Mouse (Mus musculus): ENCODE results near the gene Gnaq. TPM values are rescaled to one million over a fixed set of nuclear protein-coding genes. Genes with fewer than 3 reads are reported as not detected.

The Gnaq gene
- polyA plus RNA-seq, 1 experiment, result not detected

GRCm38 (mm10) chr19:16235594-16235993 is 103.0 kb downstream of the Gnaq start:
- H3K27me3 ChIP-seq (ENCODE audit: control insufficient read depth), result no peaks in the 10 kb centered on the region
- H3K9me3 ChIP-seq (ENCODE audit: control insufficient read depth, low read length), result no peaks in the 10 kb centered on the region
- TF ChIP-seq TAL1 (IDR thresholded peaks at IDR 0.05; ENCODE audit: low read length) (no peak), GATA1 (IDR thresholded peaks at IDR 0.05; ENCODE audit: low read length) (no peak)
- no peak overlapping the region for H3K4me3 ChIP-seq (replicated peaks)
- no peaks in the 10 kb centered on the region for H3K36me3 ChIP-seq (ENCODE audit: control insufficient read depth)
- no peaks in the 10 kb centered on the region for H3K4me1 ChIP-seq (ENCODE audit: control insufficient read depth)

- H3K4me1 ChIP-seq (ENCODE audit: control insufficient read depth), result peaks cover 1% of the 10 kb centered on the region; the same call in 1 of the 2 replicates
- TF ChIP-seq TAL1 (IDR thresholded peaks at IDR 0.05; ENCODE audit: low read length), result no peak
- TF ChIP-seq GATA1 (IDR thresholded peaks at IDR 0.05; ENCODE audit: low read length), result no peak
- no peaks in the 10 kb centered on the region for H3K27me3 ChIP-seq (ENCODE audit: control insufficient read depth)
- H3K4me3 ChIP-seq (replicated peaks), result no peak overlapping the region
- H3K9me3 ChIP-seq (ENCODE audit: control insufficient read depth, low read length), result no peaks in the 10 kb centered on the region
- H3K36me3 ChIP-seq (ENCODE audit: control insufficient read depth), result no peaks in the 10 kb centered on the region
Observed at GRCm38 (mm10) chr19:16237034-16237433, 104.4 kb downstream of the Gnaq start.

- Histone ChIP-seq H3K4me1 (ENCODE audit: control insufficient read depth) (peaks cover 1% of the 10 kb centered on the region; the same call in 1 of the 2 replicates), H3K4me3 (replicated peaks) (no peak overlapping the region), H3K27me3 (ENCODE audit: control insufficient read depth) (no peaks in the 10 kb centered on the region), H3K9me3 (ENCODE audit: control insufficient read depth, low read length) (no peaks in the 10 kb centered on the region), H3K36me3 (ENCODE audit: control insufficient read depth) (no peaks in the 10 kb centered on the region)
- TF ChIP-seq GATA1 (IDR thresholded peaks at IDR 0.05; ENCODE audit: low read length), result no peak
- no peak for TF ChIP-seq TAL1 (IDR thresholded peaks at IDR 0.05; ENCODE audit: low read length)
Observed at GRCm38 (mm10) chr19:16238072-16238471, 105.4 kb downstream of the Gnaq start.

GRCm38 (mm10) chr19:16238512-16238911 is 105.9 kb downstream of the Gnaq start:
- TF ChIP-seq GATA1 (IDR thresholded peaks at IDR 0.05; ENCODE audit: low read length), result no peak
- Histone ChIP-seq H3K9me3 (ENCODE audit: control insufficient read depth, low read length) (no peaks in the 10 kb centered on the region), H3K4me1 (ENCODE audit: control insufficient read depth) (peaks cover 1% of the 10 kb centered on the region; the same call in 1 of the 2 replicates), H3K4me3 (replicated peaks) (no peak overlapping the region), H3K36me3 (ENCODE audit: control insufficient read depth) (no peaks in the 10 kb centered on the region), H3K27me3 (ENCODE audit: control insufficient read depth) (no peaks in the 10 kb centered on the region)

DNA sequence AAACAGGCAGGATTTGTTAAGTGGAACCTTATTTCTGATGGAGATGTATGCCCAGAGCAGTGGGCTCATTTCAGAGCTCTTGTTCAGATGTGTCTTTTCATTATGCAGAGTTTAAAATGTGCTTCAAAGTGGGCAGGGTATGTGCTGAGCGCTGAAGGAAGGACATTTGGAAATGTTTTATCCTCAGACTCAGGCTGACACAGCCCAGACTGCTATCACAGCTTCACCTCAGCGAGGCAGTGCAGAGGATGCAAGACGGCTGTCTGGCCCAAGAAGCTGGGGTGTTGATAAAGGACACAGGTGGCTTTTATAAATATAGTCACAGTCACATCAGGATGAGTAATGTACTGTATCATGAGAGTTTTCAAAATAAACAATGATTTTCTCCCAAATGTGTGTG is 110.1 kb downstream of the Gnaq start:
- peaks cover 1% of the 10 kb centered on the region; the same call in 1 of the 2 replicates for H3K4me1 ChIP-seq (ENCODE audit: control insufficient read depth)
- H3K27me3 ChIP-seq (ENCODE audit: control insufficient read depth), result no peaks in the 10 kb centered on the region
- TF ChIP-seq GATA1 (IDR thresholded peaks at IDR 0.05; ENCODE audit: low read length), result no peak
- no peak for TF ChIP-seq TAL1 (IDR thresholded peaks at IDR 0.05; ENCODE audit: low read length)
- H3K4me3 ChIP-seq (replicated peaks), result no peak overlapping the region
- no peaks in the 10 kb centered on the region for H3K36me3 ChIP-seq (ENCODE audit: control insufficient read depth)
- no peaks in the 10 kb centered on the region for H3K9me3 ChIP-seq (ENCODE audit: control insufficient read depth, low read length)

DNA sequence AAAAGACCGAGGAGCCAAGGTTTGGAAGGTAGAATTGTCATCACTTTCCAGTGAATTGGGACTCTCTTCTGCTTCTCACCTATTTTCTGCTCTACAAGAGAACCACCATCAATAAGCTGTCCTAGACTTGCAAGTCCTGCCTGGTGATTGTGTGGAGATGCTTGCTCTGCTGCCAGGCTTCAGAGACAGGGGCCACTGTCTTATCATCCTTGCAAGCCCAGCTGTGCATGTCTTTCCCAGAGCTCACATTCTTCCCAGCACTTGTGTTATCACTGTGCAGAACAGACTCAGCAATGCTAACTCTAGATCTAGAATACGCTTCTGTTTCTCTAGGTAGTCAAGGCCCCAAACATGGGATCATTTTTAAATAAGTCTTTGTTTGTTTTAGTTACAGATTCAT is 116.4 kb downstream of the Gnaq start:
- H3K4me1 ChIP-seq (ENCODE audit: control insufficient read depth), result no peaks in the 10 kb centered on the region
- no peaks in the 10 kb centered on the region for H3K36me3 ChIP-seq (ENCODE audit: control insufficient read depth)
- no peaks in the 10 kb centered on the region for H3K27me3 ChIP-seq (ENCODE audit: control insufficient read depth)
- H3K4me3 ChIP-seq (replicated peaks), result no peak overlapping the region
- H3K9me3 ChIP-seq (ENCODE audit: control insufficient read depth, low read length), result no peaks in the 10 kb centered on the region
- no peak for TF ChIP-seq GATA1 (IDR thresholded peaks at IDR 0.05; ENCODE audit: low read length)
- TF ChIP-seq TAL1 (IDR thresholded peaks at IDR 0.05; ENCODE audit: low read length), result no peak

DNA sequence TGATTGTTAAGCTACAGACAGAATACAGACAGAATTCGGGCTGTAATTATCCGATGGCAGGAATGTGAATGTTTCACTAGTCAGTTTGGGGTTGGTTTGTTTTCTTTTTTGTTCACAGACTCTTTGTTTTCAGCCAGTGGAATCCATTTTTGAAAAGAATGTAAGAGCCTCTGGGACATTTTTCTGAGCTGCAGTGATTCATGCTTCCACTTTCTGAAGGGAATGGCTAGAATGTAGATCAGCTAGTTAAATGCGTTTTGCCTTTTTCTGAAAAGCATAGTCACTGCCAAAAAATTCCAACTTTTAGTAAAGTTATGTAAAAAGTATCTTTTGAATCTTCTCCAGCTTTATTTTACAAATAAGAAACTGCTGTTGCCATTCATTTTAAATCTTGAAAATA is 118.3 kb downstream of the Gnaq start:
- Histone ChIP-seq H3K4me1 (ENCODE audit: control insufficient read depth) (no peaks in the 10 kb centered on the region; the same call in 1 of the 2 replicates), H3K4me3 (replicated peaks) (no peak overlapping the region), H3K27me3 (ENCODE audit: control insufficient read depth) (no peaks in the 10 kb centered on the region), H3K36me3 (ENCODE audit: control insufficient read depth) (no peaks in the 10 kb centered on the region), H3K9me3 (ENCODE audit: control insufficient read depth, low read length) (no peaks in the 10 kb centered on the region)
- TF ChIP-seq TAL1 (IDR thresholded peaks at IDR 0.05; ENCODE audit: low read length) (no peak), GATA1 (IDR thresholded peaks at IDR 0.05; ENCODE audit: low read length) (no peak)

DNA sequence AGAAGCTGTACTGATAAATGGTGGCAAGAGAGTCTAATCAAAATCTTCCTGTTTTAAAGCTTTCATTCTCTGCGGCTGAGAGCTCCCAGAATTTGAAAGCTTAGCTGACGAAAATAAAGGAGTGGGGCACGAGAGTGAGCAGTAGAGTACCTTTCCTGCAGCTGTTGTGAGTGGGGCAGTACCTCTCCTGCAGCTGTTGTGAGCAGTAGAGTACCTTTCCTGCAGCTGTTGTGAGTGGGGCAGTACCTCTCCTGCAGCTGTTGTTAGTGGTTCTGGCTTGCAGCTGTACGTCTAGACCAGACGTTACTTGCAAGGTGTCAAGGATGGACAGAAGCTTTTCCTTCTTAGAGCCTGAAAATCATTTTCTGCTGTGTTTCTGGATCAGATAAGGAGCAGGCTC is 119.2 kb downstream of the Gnaq start:
- H3K4me1 ChIP-seq (ENCODE audit: control insufficient read depth), result no peaks in the 10 kb centered on the region; the same call in 1 of the 2 replicates
- no peak overlapping the region for H3K4me3 ChIP-seq (replicated peaks)
- H3K36me3 ChIP-seq (ENCODE audit: control insufficient read depth), result no peaks in the 10 kb centered on the region
- no peaks in the 10 kb centered on the region for H3K9me3 ChIP-seq (ENCODE audit: control insufficient read depth, low read length)
- TF ChIP-seq TAL1 (IDR thresholded peaks at IDR 0.05; ENCODE audit: low read length), result no peak
- no peak for TF ChIP-seq GATA1 (IDR thresholded peaks at IDR 0.05; ENCODE audit: low read length)
- H3K27me3 ChIP-seq (ENCODE audit: control insufficient read depth), result no peaks in the 10 kb centered on the region

GRCm38 (mm10) chr19:16252696-16253095 is 120.1 kb downstream of the Gnaq start:
- H3K4me3 ChIP-seq (replicated peaks), result no peak overlapping the region
- no peaks in the 10 kb centered on the region for H3K36me3 ChIP-seq (ENCODE audit: control insufficient read depth)
- H3K4me1 ChIP-seq (ENCODE audit: control insufficient read depth), result no peaks in the 10 kb centered on the region; the same call in 1 of the 2 replicates
- no peaks in the 10 kb centered on the region for H3K27me3 ChIP-seq (ENCODE audit: control insufficient read depth)
- no peak for TF ChIP-seq GATA1 (IDR thresholded peaks at IDR 0.05; ENCODE audit: low read length)
- TF ChIP-seq TAL1 (IDR thresholded peaks at IDR 0.05; ENCODE audit: low read length), result no peak
- H3K9me3 ChIP-seq (ENCODE audit: control insufficient read depth, low read length), result no peaks in the 10 kb centered on the region

- Histone ChIP-seq H3K4me3 (replicated peaks) (no peak overlapping the region), H3K36me3 (ENCODE audit: control insufficient read depth) (no peaks in the 10 kb centered on the region), H3K4me1 (ENCODE audit: control insufficient read depth) (peaks cover 1% of the 10 kb centered on the region), H3K27me3 (ENCODE audit: control insufficient read depth) (no peaks in the 10 kb centered on the region), H3K9me3 (ENCODE audit: control insufficient read depth, low read length) (no peaks in the 10 kb centered on the region)
- TF ChIP-seq GATA1 (IDR thresholded peaks at IDR 0.05; ENCODE audit: low read length), result no peak
- TF ChIP-seq TAL1 (IDR thresholded peaks at IDR 0.05; ENCODE audit: low read length), result no peak
Observed at GRCm38 (mm10) chr19:16254881-16255280, 122.2 kb downstream of the Gnaq start.

Data from erythroblast, embryonic 14.5 days (primary cell).